Mouse (Mus musculus): ENCODE measurements around the gene Tarsl2.

DNA sequence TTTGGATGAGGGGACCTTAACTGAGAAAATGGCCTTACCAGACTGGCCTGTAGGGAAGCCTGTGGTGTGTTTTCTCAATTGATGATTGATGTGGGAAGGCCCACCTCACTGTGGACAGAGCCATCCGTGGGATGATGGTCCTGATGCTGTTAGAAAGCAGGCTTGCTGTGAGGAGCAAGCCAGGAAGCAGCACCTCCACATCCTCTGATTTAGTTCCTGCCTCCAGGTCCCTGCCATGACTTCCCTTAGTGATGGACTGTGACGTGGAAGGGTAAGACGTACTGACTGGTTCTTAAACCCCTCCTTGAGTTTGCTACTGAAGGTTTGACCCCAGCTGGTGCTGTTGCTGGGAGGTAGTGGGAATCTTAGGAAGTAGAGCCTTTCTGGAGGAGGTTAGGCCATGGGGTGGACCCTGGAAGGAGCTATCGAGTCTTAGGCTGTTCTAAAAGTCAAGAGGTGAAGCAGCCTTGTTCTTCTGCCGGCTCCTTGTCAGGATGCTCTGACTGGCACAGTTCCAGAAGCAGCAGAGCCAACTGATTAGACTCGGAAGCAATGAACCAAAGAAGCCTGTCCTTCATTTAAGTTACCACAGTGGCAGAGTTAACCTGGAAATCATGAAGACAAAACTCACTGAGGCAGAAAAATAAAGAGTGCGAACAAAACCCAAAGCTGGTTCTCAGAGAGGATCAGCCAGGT lies 34.4 kb downstream of the Tarsl2 start:
- TF ChIP-seq USF1 (IDR thresholded peaks at IDR 0.05; ENCODE audit: low read depth, low read length) = no peak
- no peak for TF ChIP-seq USF2 (conservative IDR thresholded peaks at IDR 0.05; ENCODE audit: low read depth, low read length)
- TF ChIP-seq CTCF (conservative IDR thresholded peaks at IDR 0.05 in 1 of 2, IDR thresholded peaks at IDR 0.05 in 1 of 2; ENCODE audit: low read depth in 2 of 2, low read length in 2 of 2) = no peak
- TF ChIP-seq POLR2A (IDR thresholded peaks at IDR 0.05; ENCODE audit: low read depth, low read length) = no peak
- TF ChIP-seq TCF12 (IDR thresholded peaks at IDR 0.05; ENCODE audit: low read depth, low read length) = no peak
- TF ChIP-seq RAD21 (IDR thresholded peaks at IDR 0.05; ENCODE audit: low read depth, low read length) = no peak
- no peak for TF ChIP-seq MAX (IDR thresholded peaks at IDR 0.05; ENCODE audit: low read length)

Measured in CH12.LX (cell line).